Mouse (Mus musculus) liver, embryonic 12.5 days (tissue): ENCODE data around the gene Hist1h2bl. TPM values are rescaled to one million over a fixed set of nuclear protein-coding genes. Genes with fewer than 3 reads are reported as not detected.
"Not testable (repeated sequence)": the region's sequence is repeated elsewhere in the genome, so short reads cannot be mapped to it uniquely, and the experiment has no call there.

ENCODE experiments used
- ATAC-seq: fragments of 200-750 bp; cut with Nextera tagmentation; 2 replicates; pipeline ENCODE4 v1.8.0; 2017; ENCODE audit warnings: moderate number of reproducible peaks, mild to moderate bottlenecking, moderate library complexity
- H3K27ac ChIP-seq: fragments of 300-500 bp; sonication (generic); 2 replicates; pipeline ENCODE4 v1.5.1; 2016; ENCODE audit warnings: mild to moderate bottlenecking
- H3K27me3 ChIP-seq: fragments of 300-500 bp; sonication (generic); replicated peaks from 2 replicates; pipeline ENCODE4 v1.6.1; 2016; ENCODE audit warnings: mild to moderate bottlenecking, moderate library complexity
- H3K36me3 ChIP-seq: fragments of 300-500 bp; sonication (generic); 2 replicates; pipeline ENCODE4 v1.6.1; 2016; ENCODE audit warnings: mild to moderate bottlenecking, moderate library complexity
- H3K4me1 ChIP-seq: fragments of 300-500 bp; sonication (generic); 2 replicates; pipeline ENCODE4 v1.6.1; 2016
- H3K4me2 ChIP-seq: fragments of 300-500 bp; sonication (generic); 2 replicates; pipeline ENCODE4 v1.6.1; 2016; ENCODE audit warnings: mild to moderate bottlenecking, moderate library complexity
- H3K4me3 ChIP-seq: fragments of 300-500 bp; sonication (generic); 2 replicates; pipeline ENCODE4 v1.5.1; 2016; ENCODE audit warnings: mild to moderate bottlenecking, moderate library complexity
- H3K9ac ChIP-seq: fragments of 300-500 bp; sonication (generic); 2 replicates; pipeline ENCODE4 v1.6.1; 2016; ENCODE audit warnings: mild to moderate bottlenecking, moderate library complexity
- H3K9me3 ChIP-seq: fragments of 300-500 bp; sonication (generic); replicated peaks from 2 replicates; pipeline ENCODE4 v1.6.1; 2016; ENCODE audit warnings: mild to moderate bottlenecking, moderate library complexity
- WGBS: fragments of 180-500 bp; shearing (Covaris S2); methylation state at CpG from one replicate; pipeline ENCODE4 v1.1.7; 2016; ENCODE audit not compliant: insufficient replicate concordance; 5-methylcytosine and 5-hydroxymethylcytosine counted together
- polyA plus RNA-seq: library from polyadenylated mRNA; unstranded; fragments of >200 nt; fragmentation: Nextera tagmentation; extraction: Ambion mirVana; gene quantifications from 2 replicates; pipeline ENCODE4 v1.2.1, GENCODE M21; 2016

Gene Hist1h2bl
- 1.5 and 1.7 TPM in 2 replicates for polyA plus RNA-seq

DNA sequence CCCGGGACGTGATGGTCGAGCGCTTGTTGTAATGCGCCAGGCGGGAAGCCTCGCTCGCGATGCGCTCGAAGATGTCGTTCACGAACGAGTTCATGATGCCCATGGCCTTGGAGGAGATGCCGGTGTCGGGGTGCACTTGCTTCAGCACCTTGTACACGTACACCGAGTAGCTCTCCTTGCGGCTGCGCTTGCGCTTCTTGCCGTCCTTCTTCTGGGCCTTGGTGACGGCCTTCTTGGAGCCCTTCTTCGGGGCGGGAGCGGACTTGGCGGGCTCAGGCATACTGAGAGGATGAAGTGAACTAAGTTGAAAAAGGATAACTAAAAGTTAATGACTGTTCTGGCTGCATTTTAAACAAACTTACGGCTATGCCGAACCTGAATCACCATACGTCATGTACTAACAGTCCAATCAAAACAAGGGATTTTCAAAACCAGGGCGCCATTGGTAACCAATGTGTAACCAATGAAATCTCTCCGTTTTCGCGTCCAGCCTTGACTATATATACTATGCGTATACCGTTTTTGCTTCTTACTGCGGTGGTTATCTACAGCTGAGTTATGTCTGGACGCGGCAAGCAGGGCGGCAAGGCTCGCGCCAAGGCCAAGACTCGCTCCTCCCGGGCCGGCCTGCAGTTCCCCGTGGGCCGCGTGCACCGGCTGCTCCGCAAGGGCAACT lies at the start of gene Hist1h2bl, which contains the start of gene Hist1h2ai:
Hist1h2bl (minus strand) TSS at position 280 of the 676 bp plus-strand sequence.
Hist1h2ai (plus strand) TSS at position 559 of the 676 bp plus-strand sequence.
- not testable (repeated sequence) for H3K9me3 ChIP-seq, H3K36me3 ChIP-seq, H3K27me3 ChIP-seq
- peak within 1 kb of the TSS; percentile 59 for H3K4me3 ChIP-seq
- H3K27ac ChIP-seq = peak within 1 kb of the TSS; percentile 99
- H3K9ac ChIP-seq = peak within 1 kb of the TSS; percentile 85
- peaks cover 59% of the 10 kb centered on the region for H3K4me1 ChIP-seq
- peak; percentile 85 for ATAC-seq
- peak within 1 kb of the TSS; percentile 91 for H3K4me2 ChIP-seq
- under 1% methylated on average over 35 of the region's 50 CpGs for WGBS

DNA sequence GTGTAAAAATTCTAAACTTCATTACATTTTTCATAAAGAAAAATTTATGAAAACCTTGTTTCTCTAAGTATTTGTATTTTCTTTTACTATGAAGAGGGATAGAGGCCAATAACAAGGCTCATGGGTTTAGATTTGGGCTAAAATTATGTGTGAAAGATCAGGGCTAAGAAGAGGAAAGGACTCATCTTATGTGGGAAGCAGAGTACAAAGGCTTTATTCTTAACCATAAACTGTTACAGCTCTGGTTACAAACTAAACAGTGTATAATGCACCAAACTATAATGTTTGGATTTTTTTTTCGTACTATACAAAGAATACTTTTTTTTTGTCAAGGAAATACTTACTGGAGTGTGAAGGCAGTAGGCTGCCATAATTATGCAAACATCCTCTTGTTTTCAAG lies 39.8 kb upstream of the Hist1h2bl start:
- Histone ChIP-seq H3K9me3 (no peaks in the 10 kb centered on the region), H3K4me1 (peaks cover 32% of the 10 kb centered on the region), H3K9ac (peak overlapping the region; percentile 71), H3K27ac (peak overlapping the region; percentile 99), H3K36me3 (no peaks in the 10 kb centered on the region), H3K27me3 (no peaks in the 10 kb centered on the region), H3K4me2 (peak overlapping the region; percentile 66), H3K4me3 (peak overlapping the region; percentile 49)
- ATAC-seq = no peak
- WGBS = 80% methylated on average over 1 of the region's 1 CpGs

DNA sequence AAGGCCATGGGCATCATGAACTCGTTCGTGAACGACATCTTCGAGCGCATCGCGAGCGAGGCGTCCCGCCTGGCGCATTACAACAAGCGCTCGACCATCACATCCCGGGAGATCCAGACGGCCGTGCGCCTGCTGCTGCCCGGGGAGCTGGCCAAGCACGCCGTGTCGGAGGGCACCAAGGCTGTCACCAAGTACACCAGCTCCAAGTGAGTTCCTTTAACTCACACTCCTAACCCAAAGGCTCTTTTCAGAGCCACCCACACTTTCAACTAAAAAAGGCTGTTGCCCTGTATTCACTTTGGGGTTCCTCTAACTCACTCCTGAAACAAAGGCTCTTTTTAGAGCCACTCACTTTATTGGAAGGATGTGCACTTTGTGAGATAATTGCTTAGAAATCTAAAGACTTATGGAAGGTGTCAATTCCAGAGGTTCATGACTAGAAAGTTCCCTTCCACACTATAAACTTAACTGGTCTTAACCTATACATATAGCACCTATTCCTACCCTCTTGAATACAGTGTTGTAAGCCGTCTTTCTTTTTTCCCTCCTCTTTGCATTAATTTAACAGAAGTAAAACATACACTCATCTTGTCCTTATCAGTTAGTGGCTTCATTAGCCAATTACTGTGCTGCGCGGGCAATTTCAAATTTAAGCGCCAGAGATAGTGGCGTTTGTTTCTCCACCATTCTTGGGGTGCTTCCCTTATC lies 38.5 kb upstream of the Hist1h2bl start:
- peak; percentile 19 for ATAC-seq

DNA sequence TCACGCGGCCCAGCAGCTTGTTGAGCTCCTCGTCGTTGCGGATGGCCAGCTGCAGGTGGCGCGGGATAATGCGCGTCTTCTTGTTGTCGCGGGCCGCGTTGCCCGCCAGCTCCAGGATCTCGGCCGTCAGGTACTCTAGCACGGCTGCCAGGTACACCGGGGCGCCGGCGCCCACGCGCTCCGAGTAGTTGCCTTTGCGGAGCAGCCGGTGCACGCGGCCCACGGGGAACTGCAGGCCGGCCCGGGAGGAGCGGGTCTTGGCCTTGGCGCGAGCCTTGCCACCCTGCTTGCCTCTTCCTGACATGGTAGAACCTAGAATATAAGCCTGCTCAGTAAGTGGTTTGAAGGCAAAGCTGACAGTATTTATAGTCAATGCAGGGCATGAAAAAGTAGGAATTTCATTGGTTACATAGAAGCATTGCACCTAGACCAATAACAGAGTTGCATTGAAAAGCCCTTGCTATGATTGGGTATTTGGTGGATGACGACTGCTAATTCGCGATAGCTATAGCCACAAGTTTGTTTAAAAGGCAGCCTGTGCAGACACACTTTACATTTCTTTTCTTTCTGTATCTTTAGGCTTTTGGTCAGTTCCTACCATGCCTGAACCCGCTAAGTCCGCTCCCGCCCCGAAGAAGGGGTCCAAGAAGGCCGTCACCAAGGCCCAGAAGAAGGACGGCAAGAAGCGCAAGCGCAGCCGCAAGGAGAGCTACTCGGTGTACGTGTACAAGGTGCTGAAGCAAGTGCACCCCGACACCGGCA lies 37.8 kb upstream of the Hist1h2bl start, which contains the start of the genes Hist1h2ak and Hist1h2bn:
Hist1h2ak (minus strand) TSS at position 304 of the 762 bp plus-strand sequence.
Hist1h2bn (plus strand) TSS at position 600 of the 762 bp plus-strand sequence.
- under 1% methylated on average over 49 of the region's 50 CpGs for WGBS
- ATAC-seq = peak; percentile 86
- H3K36me3 ChIP-seq, H3K9me3 ChIP-seq, H3K27me3 ChIP-seq: not testable (repeated sequence)
- Histone ChIP-seq H3K4me1 (peaks cover 34% of the 10 kb centered on the region), H3K4me2 (peak within 1 kb of the TSS; percentile 69), H3K27ac (peak within 1 kb of the TSS; percentile 99), H3K9ac (peak within 1 kb of the TSS; percentile 80), H3K4me3 (peak within 1 kb of the TSS; percentile 56)

More for the DNA sequence above, 38.5 kb upstream of the Hist1h2bl start:
- Histone ChIP-seq H3K27ac (peak overlapping the region; percentile 99), H3K4me1 (peaks cover 31% of the 10 kb centered on the region), H3K4me2 (peak overlapping the region; percentile 69), H3K4me3 (peak overlapping the region; percentile 56), H3K9ac (peak overlapping the region; percentile 73)
- H3K36me3 ChIP-seq, H3K27me3 ChIP-seq, H3K9me3 ChIP-seq: not testable (repeated sequence)
- WGBS = 1% methylated on average over 26 of the region's 26 CpGs

GRCm38 (mm10) chr13:21753051-21753523 lies 37.1 kb upstream of the Hist1h2bl start:
- Histone ChIP-seq H3K9me3 (no peaks in the 10 kb centered on the region), H3K27ac (peak overlapping the region; percentile 99), H3K9ac (peak overlapping the region; percentile 80), H3K4me2 (peak overlapping the region; percentile 69), H3K36me3 (no peaks in the 10 kb centered on the region), H3K27me3 (no peaks in the 10 kb centered on the region), H3K4me1 (peaks cover 37% of the 10 kb centered on the region), H3K4me3 (peak overlapping the region; percentile 56)
- ATAC-seq = no peak
- WGBS = under 1% methylated on average over 10 of the region's 10 CpGs

GRCm38 (mm10) chr13:21752356-21752755 lies 36.4 kb upstream of the Hist1h2bl start:
- Histone ChIP-seq H3K9ac (peak overlapping the region; percentile 80), H3K36me3 (peaks cover 2% of the 10 kb centered on the region), H3K4me1 (peaks cover 41% of the 10 kb centered on the region), H3K27ac (peak overlapping the region; percentile 99), H3K4me3 (peak overlapping the region; percentile 56), H3K4me2 (peak overlapping the region; percentile 69), H3K9me3 (no peaks in the 10 kb centered on the region), H3K27me3 (no peaks in the 10 kb centered on the region)
- no peak for ATAC-seq
- 34% methylated on average over 3 of the region's 3 CpGs for WGBS

DNA sequence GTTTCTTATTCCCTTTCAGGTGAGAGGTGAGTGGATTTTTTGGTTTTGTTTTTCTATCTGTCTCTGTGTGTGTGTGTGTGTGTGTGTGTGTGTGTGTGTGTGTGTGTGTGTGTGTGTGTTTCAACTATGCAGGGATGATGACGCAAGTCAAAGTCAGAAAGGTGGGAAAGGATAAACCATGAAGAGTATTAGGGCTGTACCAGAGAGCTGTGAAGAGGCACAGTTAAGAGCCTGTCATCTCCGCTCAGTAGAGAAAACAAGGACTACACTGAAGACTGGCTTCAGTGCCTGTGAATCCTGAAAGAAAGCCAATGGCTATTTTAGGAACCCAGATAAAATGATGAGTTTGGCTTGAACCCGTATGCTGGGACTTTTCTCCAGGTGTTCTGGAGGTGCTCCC lies 35.9 kb upstream of the Hist1h2bl start:
- Histone ChIP-seq H3K27ac (peak overlapping the region; percentile 99), H3K9me3 (no peaks in the 10 kb centered on the region), H3K36me3 (peaks cover 4% of the 10 kb centered on the region), H3K4me2 (peak overlapping the region; percentile 69), H3K4me1 (peaks cover 44% of the 10 kb centered on the region), H3K4me3 (peak overlapping the region; percentile 56), H3K9ac (peak overlapping the region; percentile 80), H3K27me3 (no peaks in the 10 kb centered on the region)
- ATAC-seq = no peak
- 38% methylated on average over 3 of the region's 3 CpGs for whole genome bisulfite sequencing

DNA sequence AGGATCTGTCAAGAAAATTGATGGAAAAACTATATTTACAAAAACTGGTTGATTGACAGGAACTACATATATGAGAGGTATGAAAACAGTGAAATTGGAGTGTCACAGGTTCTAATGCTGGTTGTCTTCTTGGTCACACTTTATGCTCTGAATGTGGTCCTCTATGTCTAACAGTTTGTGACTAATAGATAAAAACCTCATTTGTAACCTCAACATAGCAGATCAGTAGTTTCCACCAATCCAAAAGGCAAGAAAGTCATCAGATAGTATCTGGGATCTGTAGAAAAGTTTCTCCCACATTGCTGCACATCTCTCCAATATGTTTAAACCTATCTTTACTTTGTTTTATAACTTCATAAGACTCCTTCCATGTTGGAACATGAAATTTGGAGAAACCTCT lies 35.5 kb upstream of the Hist1h2bl start:
- Histone ChIP-seq H3K27me3 (no peaks in the 10 kb centered on the region), H3K36me3 (peaks cover 4% of the 10 kb centered on the region), H3K9me3 (no peaks in the 10 kb centered on the region), H3K4me3 (peak overlapping the region; percentile 56; the same call in 1 of the 2 replicates), H3K4me1 (peaks cover 43% of the 10 kb centered on the region), H3K27ac (peak overlapping the region; percentile 99), H3K4me2 (peak overlapping the region; percentile 69), H3K9ac (peak overlapping the region; percentile 80)
- ATAC-seq = no peak

GRCm38 (mm10) chr13:21750159-21751017 lies 34.4 kb upstream of the Hist1h2bl start, which contains the start of gene Hist1h4k:
Gene Hist1h4k (minus strand): TSS chr13:21750505.
- H3K27me3 ChIP-seq, H3K9me3 ChIP-seq, H3K36me3 ChIP-seq: not testable (repeated sequence)
- Histone ChIP-seq H3K27ac (peak within 1 kb of the TSS; percentile 99), H3K9ac (peak within 1 kb of the TSS; percentile 80), H3K4me1 (peaks cover 46% of the 10 kb centered on the region), H3K4me3 (peak within 1 kb of the TSS; percentile 61), H3K4me2 (peak within 1 kb of the TSS; percentile 69)
- peak; percentile 64 for ATAC-seq
- under 1% methylated on average over 41 of the region's 56 CpGs for WGBS

DNA sequence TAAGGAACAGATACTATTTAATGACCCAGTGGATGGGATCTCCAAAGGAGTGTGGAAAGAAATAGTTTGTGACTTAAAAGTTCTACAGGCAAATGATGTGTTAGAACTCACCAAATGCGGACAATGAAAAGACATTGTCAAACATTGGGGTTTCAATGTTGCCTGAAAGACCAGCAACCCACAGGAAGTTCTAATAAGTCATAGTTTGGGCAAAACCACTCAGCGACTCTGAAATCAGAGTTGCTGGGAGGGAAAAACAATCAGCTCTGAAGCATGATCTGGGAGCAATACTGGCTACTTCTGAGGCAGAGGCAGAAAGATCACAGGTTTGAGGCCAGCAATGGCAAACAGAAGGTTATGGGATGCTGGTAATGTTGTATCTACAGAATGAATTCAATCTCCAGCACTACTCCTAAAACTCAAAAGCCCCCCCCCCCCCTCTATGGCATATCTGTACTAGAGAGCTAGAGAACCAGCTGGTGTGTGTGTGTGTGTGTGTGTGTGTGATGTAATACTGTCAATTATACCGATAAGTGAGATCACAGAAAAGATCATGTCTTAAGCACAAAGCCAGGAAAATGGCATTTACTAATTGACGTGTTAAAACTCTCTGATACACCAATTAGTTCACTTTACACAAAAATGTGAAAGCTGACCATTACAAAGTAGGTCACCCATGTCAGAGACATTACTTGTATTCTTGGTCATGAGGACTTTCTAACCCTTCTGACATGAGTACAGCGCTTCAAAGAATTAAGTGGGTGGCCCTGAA lies 33.6 kb upstream of the Hist1h2bl start:
- H3K4me2 ChIP-seq = peak overlapping the region; percentile 68
- H3K27me3 ChIP-seq = no peaks in the 10 kb centered on the region
- peaks cover 49% of the 10 kb centered on the region for H3K4me1 ChIP-seq
- WGBS = under 1% methylated on average over 5 of the region's 5 CpGs
- peak overlapping the region; percentile 61 for H3K4me3 ChIP-seq
- peaks cover 4% of the 10 kb centered on the region for H3K36me3 ChIP-seq
- H3K27ac ChIP-seq = peak overlapping the region; percentile 99
- H3K9me3 ChIP-seq = no peaks in the 10 kb centered on the region
- ATAC-seq = no peak
- peak overlapping the region; percentile 80 for H3K9ac ChIP-seq
